Mouse (Mus musculus) spleen, embryonic (tissue): ENCODE measurements at regions not wholly inside any gene's neighbourhood (a gene's known extent, or its start where the extent isn't known, plus 50 kb on each side); places are given as distances from the start of the nearest gene placed in this dataset.

ENCODE experiments used
- CTCF ChIA-PET: fragments of 350-600 bp; sonication (Branson Sonifier 250); formaldehyde crosslinking; loops from one replicate; lab custom pipeline; 2022; lab: Charles Lee

- CTCF ChIA-PET: no interaction called here
Observed at GRCm38 (mm10) chr1:186376906-186377623, 260.0 kb upstream of the Lyplal1 start.

GRCm38 (mm10) chr1:186374009-186374649 is 257.0 kb upstream of the Lyplal1 start:
- CTCF ChIA-PET: no interaction called here

GRCm38 (mm10) chr1:186373386-186373785 is 256.3 kb upstream of the Lyplal1 start:
- CTCF ChIA-PET: no interaction called here

GRCm38 (mm10) chr1:186372770-186373353 is 255.8 kb upstream of the Lyplal1 start:
- CTCF ChIA-PET: no interaction called here

GRCm38 (mm10) chr1:186363356-186363755 is 246.2 kb upstream of the Lyplal1 start:
- CTCF ChIA-PET: no interaction called here

GRCm38 (mm10) chr1:186358011-186358670 is 241.0 kb upstream of the Lyplal1 start:
- CTCF ChIA-PET: no interaction called here

GRCm38 (mm10) chr1:186354742-186355141 is 237.6 kb upstream of the Lyplal1 start:
- CTCF ChIA-PET: no interaction called here

- CTCF ChIA-PET: no interaction called here
Observed at GRCm38 (mm10) chr1:186354072-186354471, 237.0 kb upstream of the Lyplal1 start.

GRCm38 (mm10) chr1:186350381-186350780 is 233.3 kb upstream of the Lyplal1 start:
- CTCF ChIA-PET: no interaction called here

GRCm38 (mm10) chr1:186349966-186350365 is 232.9 kb upstream of the Lyplal1 start:
- CTCF ChIA-PET: no interaction called here

- CTCF ChIA-PET: no interaction called here
Observed at GRCm38 (mm10) chr1:186347413-186348147, 230.5 kb upstream of the Lyplal1 start.

- CTCF ChIA-PET: no interaction called here
Observed at GRCm38 (mm10) chr1:186345449-186345848, 228.3 kb upstream of the Lyplal1 start.

GRCm38 (mm10) chr1:186342931-186343506 is 225.9 kb upstream of the Lyplal1 start:
- CTCF ChIA-PET: no interaction called here

- CTCF ChIA-PET: no interaction called here
Observed at GRCm38 (mm10) chr1:186342391-186342790, 225.3 kb upstream of the Lyplal1 start.

- CTCF ChIA-PET: no interaction called here
Observed at GRCm38 (mm10) chr1:186341878-186342277, 224.8 kb upstream of the Lyplal1 start.

- CTCF ChIA-PET: no interaction called here
Observed at GRCm38 (mm10) chr1:186340701-186341100, 223.6 kb upstream of the Lyplal1 start.

- CTCF ChIA-PET: no interaction called here
Observed at GRCm38 (mm10) chr1:186317285-186317684, 200.2 kb upstream of the Lyplal1 start.

- CTCF ChIA-PET: no interaction called here
Observed at GRCm38 (mm10) chr1:186314180-186314579, 197.1 kb upstream of the Lyplal1 start.

GRCm38 (mm10) chr1:186312698-186313097 is 195.6 kb upstream of the Lyplal1 start:
- CTCF ChIA-PET: no interaction called here

- CTCF ChIA-PET: no interaction called here
Observed at GRCm38 (mm10) chr1:186312008-186312407, 194.9 kb upstream of the Lyplal1 start.

- CTCF ChIA-PET: no interaction called here
Observed at GRCm38 (mm10) chr1:186307627-186308026, 190.5 kb upstream of the Lyplal1 start.
